Mouse (Mus musculus) central nervous system, embryonic 11.5 days (tissue): Measurements from ENCODE around the gene Arid5a. TPM values are rescaled to one million over a fixed set of nuclear protein-coding genes. Genes with fewer than 3 reads are reported as not detected.

Source experiments
- polyA plus RNA-seq: library from polyadenylated mRNA; depleted of rRNA; stranded (reverse); fragments of >200 nt; gene quantifications from 2 replicates; pipeline ENCODE4 v1.2.3, GENCODE M21; 2012; rRNA removed

Arid5a gene
- polyA plus RNA-seq = 0.85 and 2.4 TPM in 2 replicates

GRCm38 (mm10) chr1:36307495-36308280 lies at the start of gene Arid5a:
Gene Arid5a, plus strand, starts transcription at chr1:36307733.

GRCm38 (mm10) chr1:36274455-36274854 lies 33.1 kb upstream of the Arid5a start, which contains the start of gene Neurl3:
Gene Neurl3, minus strand, starts transcription at chr1:36274679.

GRCm38 (mm10) chr1:36368969-36369645 lies 61.6 kb downstream of the Arid5a start, which contains the start of gene Kansl3:
Gene Kansl3, minus strand, starts transcription at chr1:36369181.

GRCm38 (mm10) chr1:36371934-36372845 lies 64.7 kb downstream of the Arid5a start, which contains the start of gene Fer1l5:
Gene Fer1l5, plus strand, starts transcription at chr1:36372291.

Other genes with a start within 250 kb of the Arid5a start
- 43.1 and 53.2 TPM in 2 replicates for gene Hs6st1, start 239.3 kb upstream of the Arid5a start, polyA plus RNA-seq
- 31.5 and 32.5 TPM in 2 replicates for gene Uggt1, start 63.0 kb upstream of the Arid5a start, polyA plus RNA-seq
- gene Neurl3, start 33.1 kb upstream of the Arid5a start, polyA plus RNA-seq = 0.91 and 1.2 TPM in 2 replicates
- 50.1 and 56.0 TPM in 2 replicates for gene Kansl3, start 61.4 kb downstream of the Arid5a start, polyA plus RNA-seq
- gene Fer1l5, start 64.6 kb downstream of the Arid5a start, polyA plus RNA-seq = 0.05 TPM in 1 of 2 replicates, not detected in the other
- gene Lman2l, start 137.5 kb downstream of the Arid5a start, polyA plus RNA-seq = 38.0 and 38.9 TPM in 2 replicates
- 3.6 and 5.2 TPM in 2 replicates for gene Cnnm4, start 163.9 kb downstream of the Arid5a start, polyA plus RNA-seq
- gene Cnnm3, start 204.1 kb downstream of the Arid5a start, polyA plus RNA-seq = 17.1 and 23.3 TPM in 2 replicates
- gene Ankrd23, start 229.2 kb downstream of the Arid5a start, polyA plus RNA-seq = 15.1 and 17.2 TPM in 2 replicates
- 0.02 and 0.38 TPM in 2 replicates for gene Gm42417, start 231.7 kb downstream of the Arid5a start, polyA plus RNA-seq
- 17.6 and 20.9 TPM in 2 replicates for gene Ankrd39, start 239.7 kb downstream of the Arid5a start, polyA plus RNA-seq